Mouse (Mus musculus): Measurements from ENCODE around the gene Mfsd2b. TPM values are rescaled to one million over a fixed set of nuclear protein-coding genes. Genes with fewer than 3 reads are reported as not detected.

The Mfsd2b gene
- polyA plus RNA-seq, 1 experiment from 2014 or later, result 2.6 TPM

DNA sequence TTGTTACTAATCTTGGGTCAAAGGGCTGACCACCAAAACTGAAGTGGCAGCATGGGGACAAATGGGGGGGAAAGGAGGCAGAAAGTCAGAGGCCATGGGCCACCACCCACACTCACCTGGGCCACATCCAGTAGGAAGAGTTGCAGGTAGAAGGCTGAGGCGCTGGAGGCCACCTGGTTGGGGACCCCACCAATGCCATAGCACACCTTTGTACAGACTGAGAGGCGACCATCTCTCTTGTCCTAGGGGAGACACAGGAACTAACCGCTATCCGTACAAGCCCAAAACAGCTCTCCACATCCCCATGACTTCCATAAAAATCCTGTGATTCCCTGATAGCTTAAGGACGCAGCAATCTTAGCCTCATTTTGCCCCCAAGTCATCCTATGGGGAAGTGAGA is 2.9 kb downstream of the Mfsd2b start:
- WGBS, result 88% methylated on average over 5 of the region's 5 CpGs
- H3K27me3 ChIP-seq (replicated peaks), result no peaks in the 10 kb centered on the region
- H3K4me1 ChIP-seq, result peaks cover 8% of the 10 kb centered on the region
- H3K9me3 ChIP-seq, result no peaks in the 10 kb centered on the region
- no peak overlapping the region for H3K4me2 ChIP-seq
- no peak overlapping the region for H3K4me3 ChIP-seq
- ATAC-seq (replicated peaks), result no peak
- no peaks in the 10 kb centered on the region for H3K36me3 ChIP-seq (replicated peaks)
- no peak overlapping the region for H3K27ac ChIP-seq
- H3K9ac ChIP-seq, result no peak overlapping the region

GRCm38 (mm10) chr12:4868924-4869323 is 5.2 kb downstream of the Mfsd2b start:
- ATAC-seq (replicated peaks), result no peak
- H3K9ac ChIP-seq, result no peak overlapping the region
- H3K9me3 ChIP-seq, result no peaks in the 10 kb centered on the region
- H3K4me2 ChIP-seq, result no peak overlapping the region
- no peak overlapping the region for H3K27ac ChIP-seq
- WGBS, result 81% methylated on average over 8 of the region's 8 CpGs
- H3K4me3 ChIP-seq, result no peak overlapping the region
- H3K27me3 ChIP-seq (replicated peaks), result no peaks in the 10 kb centered on the region
- H3K36me3 ChIP-seq (replicated peaks), result no peaks in the 10 kb centered on the region
- peaks cover 2% of the 10 kb centered on the region for H3K4me1 ChIP-seq

GRCm38 (mm10) chr12:4864338-4864690 is 9.8 kb downstream of the Mfsd2b start:
- whole genome bisulfite sequencing, result 73% methylated on average over 4 of the region's 4 CpGs
- Histone ChIP-seq H3K27ac (no peak overlapping the region), H3K4me2 (no peak overlapping the region), H3K4me3 (no peak overlapping the region), H3K4me1 (no peaks in the 10 kb centered on the region), H3K9ac (no peak overlapping the region), H3K36me3 (replicated peaks) (no peaks in the 10 kb centered on the region), H3K27me3 (replicated peaks) (no peaks in the 10 kb centered on the region), H3K9me3 (no peaks in the 10 kb centered on the region)
- no peak for ATAC-seq (replicated peaks)

GRCm38 (mm10) chr12:4863654-4864337 is 10.4 kb downstream of the Mfsd2b start:
- ATAC-seq (replicated peaks), result no peak
- H3K4me2 ChIP-seq, result no peak overlapping the region
- no peak overlapping the region for H3K9ac ChIP-seq
- H3K4me3 ChIP-seq, result no peak overlapping the region
- no peaks in the 10 kb centered on the region for H3K27me3 ChIP-seq (replicated peaks)
- no peaks in the 10 kb centered on the region for H3K9me3 ChIP-seq
- H3K4me1 ChIP-seq, result no peaks in the 10 kb centered on the region
- no peak overlapping the region for H3K27ac ChIP-seq
- WGBS, result 81% methylated on average over 4 of the region's 4 CpGs
- H3K36me3 ChIP-seq (replicated peaks), result no peaks in the 10 kb centered on the region

DNA sequence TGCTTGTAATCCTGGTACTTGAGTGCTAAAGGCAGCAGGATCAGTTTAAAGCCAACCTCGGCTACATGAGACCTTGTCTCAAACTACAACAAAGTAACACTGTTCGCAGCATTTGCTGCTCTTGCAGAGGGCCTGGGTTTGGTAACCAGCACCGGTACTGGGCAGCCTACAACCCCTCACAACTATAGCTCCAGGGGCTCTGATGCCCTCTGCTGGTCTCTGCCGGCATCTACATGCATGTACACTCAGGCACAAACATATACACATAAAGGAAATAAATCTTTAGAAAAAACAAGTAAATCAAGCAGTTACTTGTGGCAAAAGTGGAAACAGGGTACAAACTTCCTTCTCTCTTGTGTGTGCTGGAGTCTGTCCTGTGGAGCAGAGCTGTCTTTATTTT is 11.5 kb downstream of the Mfsd2b start:
- H3K4me1 ChIP-seq, result no peaks in the 10 kb centered on the region
- H3K36me3 ChIP-seq (replicated peaks), result no peaks in the 10 kb centered on the region
- H3K27me3 ChIP-seq (replicated peaks), result no peaks in the 10 kb centered on the region
- no peak overlapping the region for H3K4me2 ChIP-seq
- no peaks in the 10 kb centered on the region for H3K9me3 ChIP-seq
- no peak for ATAC-seq (replicated peaks)
- no peak overlapping the region for H3K9ac ChIP-seq
- H3K4me3 ChIP-seq, result no peak overlapping the region
- 84% methylated on average over 4 of the region's 4 CpGs for WGBS
- H3K27ac ChIP-seq, result no peak overlapping the region

- H3K27ac ChIP-seq, result no peak overlapping the region
- ATAC-seq (replicated peaks), result 0 out of 2 replicates have a peak, but pooled peaks have one; percentile 38
These were observed 14.8 kb downstream of the Mfsd2b start for GRCm38 (mm10) chr12:4859241-4859914.

DNA sequence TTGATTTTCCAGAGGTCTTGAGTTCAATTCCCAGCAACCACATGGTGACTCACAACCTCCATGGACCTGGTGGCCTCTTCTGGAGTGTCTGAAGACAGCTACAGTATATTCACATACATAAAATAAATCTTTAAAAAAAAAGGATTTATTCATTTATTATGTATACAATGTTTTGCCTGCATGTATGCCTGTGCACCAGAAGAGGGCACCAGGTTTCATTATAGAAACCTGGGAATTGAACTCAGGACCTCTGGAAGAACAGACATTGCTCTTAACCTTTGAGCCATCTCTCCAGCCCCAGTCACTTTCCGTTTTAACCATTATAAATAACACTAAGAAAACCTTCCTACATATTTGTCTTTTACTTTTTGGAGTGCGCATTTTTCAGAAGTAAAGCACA is 17.3 kb downstream of the Mfsd2b start:
- no peak overlapping the region for H3K9ac ChIP-seq
- no peak overlapping the region for H3K4me2 ChIP-seq

More at GRCm38 (mm10) chr12:4859241-4859914, 14.8 kb downstream of the Mfsd2b start:
- Histone ChIP-seq H3K36me3 (replicated peaks) (no peaks in the 10 kb centered on the region), H3K9me3 (no peaks in the 10 kb centered on the region), H3K9ac (no peak overlapping the region), H3K4me1 (no peaks in the 10 kb centered on the region), H3K27me3 (replicated peaks) (no peaks in the 10 kb centered on the region), H3K4me2 (no peak overlapping the region), H3K4me3 (no peak overlapping the region)
- 43% methylated on average over 11 of the region's 11 CpGs for WGBS

GRCm38 (mm10) chr12:4856160-4856559 is 18.0 kb downstream of the Mfsd2b start:
- Histone ChIP-seq H3K27me3 (replicated peaks) (no peaks in the 10 kb centered on the region), H3K4me1 (no peaks in the 10 kb centered on the region), H3K9ac (no peak overlapping the region), H3K9me3 (no peaks in the 10 kb centered on the region), H3K27ac (no peak overlapping the region), H3K4me2 (no peak overlapping the region), H3K4me3 (no peak overlapping the region), H3K36me3 (replicated peaks) (no peaks in the 10 kb centered on the region)
- WGBS, result 97% methylated on average over 5 of the region's 5 CpGs
- no peak for ATAC-seq (replicated peaks)

More for the DNA sequence above, 17.3 kb downstream of the Mfsd2b start:
- H3K4me1 ChIP-seq, result no peaks in the 10 kb centered on the region
- no peak overlapping the region for H3K27ac ChIP-seq
- no peaks in the 10 kb centered on the region for H3K36me3 ChIP-seq (replicated peaks)
- H3K4me3 ChIP-seq, result no peak overlapping the region
- 92% methylated on average over 2 of the region's 2 CpGs for WGBS
- no peak for ATAC-seq (replicated peaks)
- H3K9me3 ChIP-seq, result no peaks in the 10 kb centered on the region
- no peaks in the 10 kb centered on the region for H3K27me3 ChIP-seq (replicated peaks)

- Histone ChIP-seq H3K9me3 (no peaks in the 10 kb centered on the region), H3K4me1 (peaks cover 22% of the 10 kb centered on the region), H3K36me3 (replicated peaks) (no peaks in the 10 kb centered on the region), H3K9ac (peak overlapping the region; percentile 57), H3K4me3 (peak overlapping the region; percentile 93), H3K27me3 (replicated peaks) (0 out of 2 replicates have a peak, but pooled peaks cover 3% of the 10 kb centered on the region), H3K27ac (0 out of 2 replicates have a peak overlapping the region, but pooled peaks have one; percentile 1), H3K4me2 (peak overlapping the region; percentile 62)
- 1% methylated on average over 12 of the region's 12 CpGs for WGBS
- peak; percentile 48; the same call in 1 of the 2 replicates for ATAC-seq (replicated peaks)
These were observed 30.4 kb downstream of the Mfsd2b start for GRCm38 (mm10) chr12:4843741-4844140.

DNA sequence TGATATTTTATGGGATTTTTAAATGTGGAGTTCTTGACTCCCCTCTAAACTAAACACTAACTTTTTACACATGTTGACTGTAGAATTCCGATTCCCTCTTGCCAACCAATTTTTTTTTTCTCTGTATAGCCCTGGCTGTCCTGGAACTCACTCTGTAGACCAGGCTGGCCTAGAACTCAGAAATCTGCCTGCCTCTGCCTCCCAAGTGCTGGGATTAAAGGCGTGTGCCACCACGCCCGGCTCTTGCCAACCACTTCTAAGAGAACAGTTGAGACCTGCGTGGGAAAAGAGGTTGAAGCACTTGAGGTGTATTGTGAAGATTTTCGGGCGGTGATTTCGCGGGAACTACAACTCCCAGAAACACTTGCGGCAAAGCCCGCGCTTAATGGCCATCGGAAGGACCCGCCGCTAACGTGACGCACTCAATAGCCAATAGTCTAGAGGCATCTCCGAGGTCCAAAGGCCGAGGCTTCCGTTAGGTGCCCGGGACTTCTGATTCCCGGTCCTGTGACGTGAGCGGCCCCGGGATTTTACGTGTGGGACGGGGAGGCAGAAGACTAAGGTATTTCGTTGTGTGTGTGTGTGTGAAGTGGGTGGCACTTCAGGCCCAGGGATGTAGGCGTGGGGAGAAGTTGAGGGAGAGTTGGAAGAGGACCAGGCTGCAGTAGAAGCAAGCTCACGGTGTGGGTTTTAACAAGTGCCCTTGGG is 31.1 kb downstream of the Mfsd2b start, which contains the start of gene Wdcp:
Wdcp (plus strand) TSS at position 414 of the 708 bp plus-strand sequence.
- no peaks in the 10 kb centered on the region for H3K36me3 ChIP-seq (replicated peaks)
- H3K27me3 ChIP-seq (replicated peaks), result 0 out of 2 replicates have a peak, but pooled peaks cover 3% of the 10 kb centered on the region
- peak within 1 kb of the TSS; percentile 83 for H3K4me2 ChIP-seq
- H3K4me3 ChIP-seq, result peak within 1 kb of the TSS; percentile 93
- peak within 1 kb of the TSS; percentile 57 for H3K9ac ChIP-seq
- peaks cover 22% of the 10 kb centered on the region for H3K4me1 ChIP-seq
- H3K9me3 ChIP-seq, result no peaks in the 10 kb centered on the region
- under 1% methylated on average over 30 of the region's 30 CpGs for WGBS
- H3K27ac ChIP-seq, result peak within 1 kb of the TSS; percentile 63; the same call in 1 of the 2 replicates
- ATAC-seq (replicated peaks), result peak; percentile 94

- Histone ChIP-seq H3K27me3 (replicated peaks) (0 out of 2 replicates have a peak, but pooled peaks cover 3% of the 10 kb centered on the region), H3K36me3 (replicated peaks) (no peaks in the 10 kb centered on the region), H3K9ac (no peak overlapping the region), H3K4me3 (no peak overlapping the region), H3K4me2 (no peak overlapping the region), H3K27ac (no peak overlapping the region), H3K4me1 (peaks cover 22% of the 10 kb centered on the region), H3K9me3 (no peaks in the 10 kb centered on the region)
- ATAC-seq (replicated peaks), result 0 out of 2 replicates have a peak, but pooled peaks have one; percentile 16
- 85% methylated on average over 8 of the region's 8 CpGs for WGBS
These were observed 31.7 kb downstream of the Mfsd2b start for GRCm38 (mm10) chr12:4842456-4842855.

DNA sequence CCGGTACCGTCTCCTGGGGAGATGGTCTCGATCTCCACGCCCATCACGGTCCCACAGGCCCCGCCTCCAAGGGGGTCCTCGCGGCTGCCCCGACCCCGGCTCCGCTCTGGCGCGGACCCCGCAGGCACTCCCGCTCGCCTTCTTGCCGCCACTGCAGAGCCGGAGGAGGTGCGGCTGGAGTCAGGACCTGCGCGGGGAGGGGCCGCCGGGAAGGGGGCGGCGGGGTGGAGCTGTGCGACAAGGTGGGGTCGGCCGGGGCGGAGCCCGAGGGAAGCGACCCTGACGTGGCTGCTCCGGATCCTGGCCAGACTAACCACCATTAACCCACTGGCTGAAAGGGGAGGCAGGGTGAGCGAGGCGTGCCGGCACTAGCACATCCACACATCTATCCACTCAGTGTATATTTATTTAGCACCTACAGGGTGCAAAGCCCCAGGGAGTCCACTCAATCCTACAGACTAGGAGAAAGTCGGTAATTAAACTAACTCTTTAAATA is 32.7 kb downstream of the Mfsd2b start, which contains the start of gene Fkbp1b:
Fkbp1b (minus strand) TSS at position 200 of the 496 bp plus-strand sequence.
- H3K27me3 ChIP-seq (replicated peaks), result 0 out of 2 replicates have a peak, but pooled peaks cover 3% of the 10 kb centered on the region
- no peak within 1 kb of the TSS for H3K27ac ChIP-seq
- ATAC-seq (replicated peaks), result peak; percentile 55
- peak within 1 kb of the TSS; percentile 59 for H3K4me3 ChIP-seq
- H3K36me3 ChIP-seq (replicated peaks), result no peaks in the 10 kb centered on the region
- H3K4me1 ChIP-seq, result peaks cover 22% of the 10 kb centered on the region
- no peaks in the 10 kb centered on the region for H3K9me3 ChIP-seq
- peak within 1 kb of the TSS; percentile 83 for H3K4me2 ChIP-seq
- peak within 1 kb of the TSS; percentile 66 for H3K9ac ChIP-seq
- WGBS, result 0% methylated on average over 37 of the region's 37 CpGs
